Mouse (Mus musculus): ENCODE results near the gene 6030408B16Rik.
"Not testable (repeated sequence)": the region's sequence is repeated elsewhere in the genome, so short reads cannot be mapped to it uniquely, and the experiment has no call there.

6030408B16Rik gene

GRCm38 (mm10) chr15:101317814-101318500, 24.9 kb downstream of the 6030408B16Rik start:
- Histone ChIP-seq H3K4me3 (replicated peaks; ENCODE audit: low read length) (no peak overlapping the region), H3K9me3 (ENCODE audit: low read length) (no peaks in the 10 kb centered on the region), H3K4me1 (replicated peaks; ENCODE audit: low read depth, low read length) (peaks cover 42% of the 10 kb centered on the region), H3K27me3 (ENCODE audit: insufficient read depth, low read length) (peaks cover 6% of the 10 kb centered on the region), H3K36me3 (ENCODE audit: insufficient read depth, low read length) (no peaks in the 10 kb centered on the region)
- no peak for TF ChIP-seq NANOG (IDR thresholded peaks at IDR 0.05; ENCODE audit: borderline replicate concordance, low read length)
- TF ChIP-seq CTCF (conservative IDR thresholded peaks at IDR 0.05; ENCODE audit: low read length), result no peak
- TF ChIP-seq POU5F1 (IDR thresholded peaks at IDR 0.05; ENCODE audit: borderline replicate concordance, low read length), result no peak

- Histone ChIP-seq H3K9me3 (ENCODE audit: low read length) (peaks cover 4% of the 10 kb centered on the region; the same call in 1 of the 2 replicates), H3K4me3 (replicated peaks; ENCODE audit: low read length) (no peak overlapping the region), H3K36me3 (ENCODE audit: insufficient read depth, low read length) (no peaks in the 10 kb centered on the region), H3K4me1 (replicated peaks; ENCODE audit: low read depth, low read length) (peaks cover 42% of the 10 kb centered on the region), H3K27me3 (ENCODE audit: insufficient read depth, low read length) (peaks cover 6% of the 10 kb centered on the region)
- TF ChIP-seq POU5F1 (IDR thresholded peaks at IDR 0.05; ENCODE audit: borderline replicate concordance, low read length), result no peak
These were observed 26.1 kb downstream of the 6030408B16Rik start for GRCm38 (mm10) chr15:101318889-101319765.

- TF ChIP-seq CTCF (conservative IDR thresholded peaks at IDR 0.05; ENCODE audit: low read length) (no peak), NANOG (IDR thresholded peaks at IDR 0.05; ENCODE audit: borderline replicate concordance, low read length) (no peak), POU5F1 (IDR thresholded peaks at IDR 0.05; ENCODE audit: borderline replicate concordance, low read length) (no peak)
- H3K27me3 ChIP-seq (ENCODE audit: insufficient read depth, low read length), result peaks cover 6% of the 10 kb centered on the region
- no peak overlapping the region for H3K4me3 ChIP-seq (replicated peaks; ENCODE audit: low read length)
- no peaks in the 10 kb centered on the region for H3K36me3 ChIP-seq (ENCODE audit: insufficient read depth, low read length)
- peaks cover 4% of the 10 kb centered on the region; the same call in 1 of the 2 replicates for H3K9me3 ChIP-seq (ENCODE audit: low read length)
- peaks cover 37% of the 10 kb centered on the region for H3K4me1 ChIP-seq (replicated peaks; ENCODE audit: low read depth, low read length)
These were observed 27.1 kb downstream of the 6030408B16Rik start for GRCm38 (mm10) chr15:101320010-101320617.

GRCm38 (mm10) chr15:101320618-101321041, 27.6 kb downstream of the 6030408B16Rik start:
- Histone ChIP-seq H3K36me3 (ENCODE audit: insufficient read depth, low read length) (no peaks in the 10 kb centered on the region), H3K4me3 (replicated peaks; ENCODE audit: low read length) (no peak overlapping the region), H3K4me1 (replicated peaks; ENCODE audit: low read depth, low read length) (peaks cover 34% of the 10 kb centered on the region), H3K27me3 (ENCODE audit: insufficient read depth, low read length) (peaks cover 6% of the 10 kb centered on the region), H3K9me3 (ENCODE audit: low read length) (peaks cover 4% of the 10 kb centered on the region; the same call in 1 of the 2 replicates)
- TF ChIP-seq POU5F1 (IDR thresholded peaks at IDR 0.05; ENCODE audit: borderline replicate concordance, low read length) (no peak), CTCF (conservative IDR thresholded peaks at IDR 0.05; ENCODE audit: low read length) (no peak), NANOG (IDR thresholded peaks at IDR 0.05; ENCODE audit: borderline replicate concordance, low read length) (no peak)

- no peak for TF ChIP-seq POU5F1 (IDR thresholded peaks at IDR 0.05; ENCODE audit: borderline replicate concordance, low read length)
- no peak for TF ChIP-seq NANOG (IDR thresholded peaks at IDR 0.05; ENCODE audit: borderline replicate concordance, low read length)
- no peak for TF ChIP-seq CTCF (conservative IDR thresholded peaks at IDR 0.05; ENCODE audit: low read length)
- peaks cover 4% of the 10 kb centered on the region; the same call in 1 of the 2 replicates for H3K9me3 ChIP-seq (ENCODE audit: low read length)
- H3K27me3 ChIP-seq (ENCODE audit: insufficient read depth, low read length), result peaks cover 6% of the 10 kb centered on the region
- H3K4me1 ChIP-seq (replicated peaks; ENCODE audit: low read depth, low read length), result peaks cover 35% of the 10 kb centered on the region
- H3K4me3 ChIP-seq (replicated peaks; ENCODE audit: low read length), result no peak overlapping the region
- no peaks in the 10 kb centered on the region for H3K36me3 ChIP-seq (ENCODE audit: insufficient read depth, low read length)
These were observed 28.1 kb downstream of the 6030408B16Rik start for GRCm38 (mm10) chr15:101321126-101321525.

- Histone ChIP-seq H3K36me3 (ENCODE audit: insufficient read depth, low read length) (no peaks in the 10 kb centered on the region), H3K27me3 (ENCODE audit: insufficient read depth, low read length) (peaks cover 6% of the 10 kb centered on the region), H3K9me3 (ENCODE audit: low read length) (peaks cover 4% of the 10 kb centered on the region; the same call in 1 of the 2 replicates), H3K4me1 (replicated peaks; ENCODE audit: low read depth, low read length) (peaks cover 35% of the 10 kb centered on the region), H3K4me3 (replicated peaks; ENCODE audit: low read length) (no peak overlapping the region)
- TF ChIP-seq NANOG (IDR thresholded peaks at IDR 0.05; ENCODE audit: borderline replicate concordance, low read length) (no peak), CTCF (conservative IDR thresholded peaks at IDR 0.05; ENCODE audit: low read length) (no peak)
These were observed 29.1 kb downstream of the 6030408B16Rik start for GRCm38 (mm10) chr15:101322106-101322505.

GRCm38 (mm10) chr15:101322640-101323039, 29.6 kb downstream of the 6030408B16Rik start:
- Histone ChIP-seq H3K9me3 (ENCODE audit: low read length) (peaks cover 4% of the 10 kb centered on the region; the same call in 1 of the 2 replicates), H3K4me3 (replicated peaks; ENCODE audit: low read length) (no peak overlapping the region), H3K27me3 (ENCODE audit: insufficient read depth, low read length) (peaks cover 6% of the 10 kb centered on the region), H3K36me3 (ENCODE audit: insufficient read depth, low read length) (no peaks in the 10 kb centered on the region), H3K4me1 (replicated peaks; ENCODE audit: low read depth, low read length) (peaks cover 35% of the 10 kb centered on the region)
- TF ChIP-seq CTCF (conservative IDR thresholded peaks at IDR 0.05; ENCODE audit: low read length) (no peak), POU5F1 (IDR thresholded peaks at IDR 0.05; ENCODE audit: borderline replicate concordance, low read length) (no peak), NANOG (IDR thresholded peaks at IDR 0.05; ENCODE audit: borderline replicate concordance, low read length) (no peak)

GRCm38 (mm10) chr15:101323511-101323910, 30.5 kb downstream of the 6030408B16Rik start:
- peaks cover 39% of the 10 kb centered on the region for H3K4me1 ChIP-seq (replicated peaks; ENCODE audit: low read depth, low read length)
- peaks cover 6% of the 10 kb centered on the region for H3K27me3 ChIP-seq (ENCODE audit: insufficient read depth, low read length)
- H3K9me3 ChIP-seq (ENCODE audit: low read length), result peaks cover 4% of the 10 kb centered on the region; the same call in 1 of the 2 replicates
- no peak overlapping the region for H3K4me3 ChIP-seq (replicated peaks; ENCODE audit: low read length)
- TF ChIP-seq NANOG (IDR thresholded peaks at IDR 0.05; ENCODE audit: borderline replicate concordance, low read length), result no peak
- peak; percentile 37 for TF ChIP-seq CTCF (conservative IDR thresholded peaks at IDR 0.05; ENCODE audit: low read length)
- no peaks in the 10 kb centered on the region for H3K36me3 ChIP-seq (ENCODE audit: insufficient read depth, low read length)

GRCm38 (mm10) chr15:101324409-101324808, 31.4 kb downstream of the 6030408B16Rik start:
- not testable (repeated sequence) for H3K4me3 ChIP-seq (replicated peaks; ENCODE audit: low read length); H3K36me3 ChIP-seq (ENCODE audit: insufficient read depth, low read length); H3K27me3 ChIP-seq (ENCODE audit: insufficient read depth, low read length); H3K9me3 ChIP-seq (ENCODE audit: low read length)
- H3K4me1 ChIP-seq (replicated peaks; ENCODE audit: low read depth, low read length), result peaks cover 40% of the 10 kb centered on the region

Measured in E14TG2a.4 (cell line).